Mouse (Mus musculus): ENCODE measurements around the gene Myh10.

Gene Myh10

DNA sequence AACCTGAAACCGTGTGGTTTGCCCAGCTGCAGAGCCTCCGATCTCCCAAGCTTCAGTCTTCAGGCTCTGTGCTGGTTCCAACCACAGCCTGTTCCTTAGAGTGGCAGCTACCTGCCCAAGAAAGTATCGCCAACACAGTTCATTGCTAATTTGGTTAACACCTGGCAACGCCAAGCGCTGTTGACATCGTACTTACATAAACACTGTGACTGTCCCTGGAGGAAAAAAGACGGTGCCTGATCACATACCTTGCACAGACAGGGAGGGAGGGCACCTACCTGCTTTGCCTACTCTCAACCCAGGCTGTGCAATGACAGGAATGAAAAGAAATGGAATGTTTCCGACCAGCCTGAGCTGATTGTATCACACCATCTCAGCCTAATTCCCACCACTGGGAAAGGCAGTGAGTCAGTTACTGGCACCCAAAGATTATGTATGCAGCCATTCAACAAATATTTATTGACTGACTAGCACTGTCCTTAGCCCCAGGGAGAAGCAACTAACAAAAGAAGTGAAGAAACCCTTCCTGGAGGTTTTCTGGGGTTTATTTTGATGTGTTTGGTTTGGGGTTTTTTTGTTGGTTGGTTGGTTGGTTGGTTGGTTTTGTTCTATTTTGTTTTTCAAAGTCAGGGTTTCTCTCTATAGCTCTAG, 168.7 kb downstream of the Myh10 start:
- DNase-seq (ENCODE audit: low read depth) = no peak

DNA sequence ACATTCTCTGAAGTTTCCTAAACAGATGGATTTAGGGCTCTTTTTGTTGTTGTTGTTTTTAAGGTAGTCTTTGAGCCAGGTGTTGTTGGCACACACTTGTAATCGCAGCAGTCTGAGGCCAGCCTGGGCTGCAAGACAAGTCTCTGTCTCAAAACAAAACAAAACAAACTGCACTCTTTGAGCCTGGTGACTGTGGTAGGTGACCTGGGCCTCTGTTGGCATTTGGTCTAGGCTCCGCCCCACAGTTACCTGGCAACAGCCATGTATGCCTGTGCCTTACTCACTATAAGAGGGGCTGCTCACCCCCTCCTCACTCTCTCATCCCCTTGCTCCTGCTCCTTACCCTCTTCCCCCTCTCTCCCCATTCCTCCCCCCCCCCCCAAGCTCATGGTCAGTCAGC, 170.9 kb downstream of the Myh10 start:
- DNase-seq (ENCODE audit: low read depth) = no peak

GRCm38 (mm10) chr11:68863631-68864091, 172.3 kb downstream of the Myh10 start:
- DNase-seq (ENCODE audit: low read depth) = peak; percentile 88

DNA sequence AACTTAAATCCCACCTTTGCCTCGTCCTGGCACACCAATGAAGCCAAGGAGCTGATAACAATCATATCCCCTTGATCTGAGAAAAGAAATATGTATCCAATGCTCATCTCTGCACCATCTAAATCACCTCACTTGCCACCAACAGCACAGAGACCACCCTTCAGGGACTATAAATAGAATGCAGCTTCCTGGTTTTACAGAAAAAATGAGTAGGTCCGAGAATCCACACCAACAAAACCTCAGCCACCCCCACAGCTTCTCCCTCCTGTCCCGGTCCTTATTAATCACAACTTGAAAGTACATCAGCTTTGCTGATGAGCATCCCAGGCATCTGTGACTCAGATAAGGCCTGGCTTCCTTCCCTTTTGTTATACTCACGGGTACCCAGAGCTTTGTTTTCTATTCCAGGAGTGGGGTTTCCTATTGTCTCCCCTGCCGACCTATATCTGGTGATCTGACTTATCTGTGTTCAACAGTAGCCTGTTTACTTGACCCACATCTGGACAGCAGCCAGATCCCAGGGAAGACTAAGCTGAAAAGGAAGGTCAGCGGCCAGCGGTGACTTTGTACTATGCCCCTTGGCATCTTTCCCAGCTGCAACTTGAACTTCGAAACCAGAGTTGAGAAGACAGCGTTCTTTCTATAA, 173.3 kb downstream of the Myh10 start:
- DNase-seq (ENCODE audit: low read depth) = peak; percentile 98

All from 416B (cell line).